Mouse (Mus musculus): ENCODE data around the gene Lmo1.
A peak's percentile ranks its signal among the peaks of the same experiment; 100 is the strongest.
"Not testable (repeated sequence)": the region's sequence is repeated elsewhere in the genome, so short reads cannot be mapped to it uniquely, and the experiment has no call there.

The Lmo1 gene

GRCm38 (mm10) chr7:109174337-109174948, 564 bp downstream of the Lmo1 start:
- peak; percentile 31 for DNase-seq

DNA sequence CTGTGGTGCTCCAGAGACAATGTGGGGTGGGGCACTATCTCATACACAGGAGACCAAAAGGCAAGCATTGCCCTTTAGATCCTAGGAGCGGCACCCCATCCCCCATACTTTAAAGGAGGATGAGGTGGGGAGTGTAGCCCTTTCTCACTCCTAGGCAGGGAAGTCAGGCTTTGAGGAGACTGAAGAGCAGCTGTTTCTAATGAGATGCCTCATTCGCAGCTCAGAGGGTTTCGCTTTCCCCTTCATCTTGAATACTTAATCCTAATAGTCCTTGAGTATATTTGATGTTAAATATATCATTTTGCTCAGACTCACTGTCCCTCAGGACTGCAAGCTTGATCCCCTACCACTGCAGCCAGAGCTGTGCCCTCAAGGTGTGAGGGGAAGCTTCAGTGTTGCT, 3.1 kb downstream of the Lmo1 start:
- DNase-seq: no peak

DNA sequence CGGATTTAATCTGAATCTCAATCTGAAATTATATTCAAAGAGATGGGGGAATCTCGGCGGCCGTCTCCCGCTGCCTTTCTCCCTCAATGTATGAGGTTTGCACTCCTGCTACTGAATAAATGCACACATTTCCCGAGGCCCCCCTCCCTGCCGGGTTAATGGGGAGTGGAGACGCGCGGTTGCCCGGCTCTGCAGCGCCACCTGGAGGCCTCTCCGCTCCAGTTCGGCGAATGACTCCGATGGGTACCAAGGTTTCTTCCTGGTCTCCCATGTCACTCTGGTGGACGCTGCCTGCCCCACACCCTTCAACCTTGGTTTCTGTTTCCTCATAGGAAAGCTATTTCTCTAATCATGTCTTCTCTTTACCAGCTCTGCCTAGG, 4.6 kb downstream of the Lmo1 start:
- peak; percentile 84 for DNase-seq

- DNase-seq: peak; percentile 12
Observed at GRCm38 (mm10) chr7:109169505-109170440, 5.2 kb downstream of the Lmo1 start.

GRCm38 (mm10) chr7:109168716-109169115, 6.3 kb downstream of the Lmo1 start:
- no peak for DNase-seq

GRCm38 (mm10) chr7:109165931-109166585, 8.9 kb downstream of the Lmo1 start:
- no peak for DNase-seq

DNA sequence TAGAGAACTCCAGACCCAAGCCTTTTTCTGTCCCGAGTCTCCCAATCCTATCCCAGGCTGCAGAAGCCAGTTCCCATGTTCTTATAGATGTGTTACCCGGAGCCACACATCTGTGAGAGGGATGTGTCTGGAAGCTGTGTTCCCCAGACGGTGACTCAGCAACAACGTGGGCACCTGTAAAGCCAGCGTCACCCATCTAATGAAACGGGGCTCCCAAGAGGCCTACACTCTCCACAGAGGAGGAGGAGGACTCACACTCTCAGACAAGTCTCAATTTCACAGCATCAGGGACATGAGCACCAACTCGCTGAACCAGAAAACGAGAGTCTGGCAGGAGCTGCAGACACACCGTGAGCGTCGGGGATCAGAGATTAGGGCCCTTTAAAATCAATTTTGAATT, 20.7 kb downstream of the Lmo1 start:
- no peak for DNase-seq

GRCm38 (mm10) chr7:109153538-109153937, 21.5 kb downstream of the Lmo1 start:
- DNase-seq: no peak

DNA sequence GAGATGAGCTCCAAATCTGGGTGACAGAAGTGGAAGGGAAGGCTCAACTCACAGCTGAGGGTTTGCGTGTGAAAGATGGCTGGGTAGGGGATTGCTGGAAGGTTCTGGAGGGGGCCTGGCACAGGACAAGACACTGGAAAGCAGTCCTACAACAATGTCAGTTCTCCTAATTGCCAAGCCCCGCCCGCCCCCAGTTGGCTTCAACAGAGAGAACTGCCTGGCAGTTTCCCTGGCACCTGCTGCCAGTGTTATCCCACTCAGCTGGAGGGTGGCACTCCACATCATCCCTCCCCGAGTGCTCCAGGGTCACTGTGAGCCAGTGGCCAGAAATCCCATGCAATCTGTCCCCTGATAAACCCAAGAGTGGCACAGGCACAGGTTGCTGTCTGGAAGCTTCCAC, 23.9 kb downstream of the Lmo1 start:
- DNase-seq: no peak

DNA sequence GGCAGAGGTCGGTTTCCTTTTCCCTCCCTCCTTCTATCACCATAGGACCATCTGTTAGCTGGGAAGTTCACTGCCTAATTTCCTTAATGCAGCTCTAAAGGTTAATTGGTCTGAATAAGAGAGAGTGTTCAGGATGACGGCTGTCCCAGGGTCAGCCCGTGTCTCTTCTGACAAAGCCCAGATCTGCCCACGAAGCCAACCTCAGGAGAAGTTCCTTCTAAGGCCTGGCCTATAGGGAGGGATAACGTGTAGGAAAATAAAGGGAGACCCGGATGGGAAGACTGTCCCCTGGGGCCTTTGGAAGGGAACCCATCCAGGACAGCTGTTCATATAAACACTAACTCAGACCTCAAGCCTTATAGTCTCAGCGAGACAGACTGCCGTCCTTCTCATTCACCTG, 29.8 kb downstream of the Lmo1 start:
- DNase-seq: no peak

DNA sequence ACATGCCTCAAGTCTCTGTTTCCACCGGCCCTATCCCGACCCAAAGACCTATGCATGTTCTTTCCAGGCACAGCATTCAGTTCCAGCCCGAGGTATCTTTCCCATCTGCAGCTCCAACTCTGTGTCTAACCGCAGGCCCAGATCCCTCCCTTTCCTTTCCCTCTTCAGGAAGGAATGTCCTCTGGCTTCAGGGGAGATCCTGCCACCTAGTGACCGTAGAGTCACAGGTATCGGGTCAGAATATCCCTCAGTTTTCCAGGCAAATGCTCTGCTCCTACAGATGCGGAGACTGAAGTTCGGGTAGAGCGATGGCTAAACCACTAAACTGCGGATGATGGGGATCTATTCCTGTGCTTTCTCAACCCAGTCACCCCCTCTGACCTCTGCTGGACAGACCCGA, 30.3 kb downstream of the Lmo1 start:
- DNase-seq: no peak

GRCm38 (mm10) chr7:109142564-109142963, 32.4 kb downstream of the Lmo1 start:
- no peak for DNase-seq

DNA sequence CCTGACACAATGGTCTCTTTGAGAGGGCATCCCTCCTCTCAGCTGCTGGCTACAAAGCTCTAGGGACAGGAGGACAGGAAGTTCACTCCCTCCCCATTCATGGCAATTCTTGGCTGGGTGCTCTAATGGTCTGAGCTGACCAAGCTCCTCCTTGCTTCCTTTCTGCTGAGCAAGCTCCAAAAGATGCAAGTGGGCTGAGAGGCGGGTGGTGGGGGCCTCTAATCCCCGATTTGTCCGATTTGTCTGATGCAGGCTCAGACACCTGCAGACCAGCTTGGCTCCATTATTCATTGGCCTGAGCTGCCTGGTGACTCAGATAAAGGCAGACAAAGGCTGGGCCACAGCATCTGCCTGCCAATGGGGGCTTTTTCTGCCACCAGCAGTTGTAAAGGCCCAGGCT, 33.3 kb downstream of the Lmo1 start:
- DNase-seq: no peak

DNA sequence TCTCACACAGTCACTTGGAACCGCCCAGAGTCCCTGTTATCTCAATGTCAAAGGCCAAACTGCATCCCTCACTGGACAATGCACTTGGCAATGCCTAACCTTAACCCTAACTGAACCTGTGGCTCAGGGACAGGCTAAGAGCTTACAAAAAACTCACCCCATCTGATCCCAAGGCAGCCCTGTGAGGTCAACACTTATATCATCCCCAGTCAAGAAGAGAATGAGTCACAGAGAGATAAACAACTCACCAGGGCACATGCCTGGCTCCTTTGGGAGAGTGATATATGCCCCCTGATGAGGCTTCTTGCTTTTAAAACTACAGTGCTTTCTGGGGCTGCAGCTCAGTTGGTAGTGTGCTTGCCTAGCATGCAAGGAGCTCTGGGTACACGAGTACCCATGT, 34.0 kb downstream of the Lmo1 start:
- DNase-seq: no peak

- DNase-seq: peak; percentile 86
Observed at GRCm38 (mm10) chr7:109139405-109139804, 35.6 kb downstream of the Lmo1 start.

GRCm38 (mm10) chr7:109137441-109137840, 37.6 kb downstream of the Lmo1 start:
- no peak for DNase-seq

GRCm38 (mm10) chr7:109131565-109131964, 43.4 kb downstream of the Lmo1 start:
- no peak for DNase-seq

- no peak for DNase-seq
Observed at GRCm38 (mm10) chr7:109129946-109130686, 44.9 kb downstream of the Lmo1 start.

DNA sequence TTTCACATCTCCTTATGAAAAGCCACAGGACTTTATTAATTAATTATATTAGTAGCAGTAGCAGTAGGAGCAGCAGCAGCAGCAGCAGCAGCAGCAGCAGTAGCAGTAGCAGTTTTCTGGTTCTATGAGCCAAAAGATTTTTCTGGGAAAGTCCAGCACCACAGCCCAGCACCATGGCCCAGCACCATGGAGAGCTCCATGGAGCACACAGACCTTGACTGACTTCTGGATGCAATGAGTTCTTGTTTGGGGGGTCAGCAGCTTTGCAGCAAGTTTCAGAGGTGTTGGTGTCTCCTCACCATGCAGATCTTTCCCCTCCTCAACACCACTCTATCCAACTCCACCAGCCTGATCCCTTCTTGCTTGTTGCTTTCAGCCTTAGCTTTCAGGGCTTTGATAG, 45.6 kb downstream of the Lmo1 start:
- no peak for DNase-seq

GRCm38 (mm10) chr7:109115929-109116328, 59.1 kb downstream of the Lmo1 start:
- no peak for DNase-seq

GRCm38 (mm10) chr7:109115488-109115887, 59.5 kb downstream of the Lmo1 start:
- DNase-seq: not testable (repeated sequence)

DNA sequence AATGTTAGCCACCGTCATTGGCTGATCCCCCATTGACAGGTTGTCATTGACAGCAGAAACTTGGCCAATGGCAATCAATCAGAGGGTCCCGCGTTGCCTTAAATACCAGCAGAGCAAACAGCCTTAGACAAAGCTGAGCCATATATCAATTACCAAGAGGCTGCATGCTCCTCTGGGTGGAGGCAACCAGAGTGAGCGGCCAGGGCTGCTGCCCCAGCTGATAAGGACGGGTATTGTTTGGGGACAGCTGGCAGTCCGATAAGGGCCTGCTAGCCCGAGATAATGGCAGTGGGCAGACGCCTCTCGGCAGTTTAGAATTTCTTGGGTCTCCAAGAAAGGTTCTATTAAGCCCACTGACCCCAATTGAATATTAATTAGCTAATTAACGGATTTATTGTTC, 60.1 kb downstream of the Lmo1 start:
- no peak for DNase-seq

- no peak for DNase-seq
Observed at GRCm38 (mm10) chr7:109111000-109111399, 64.0 kb downstream of the Lmo1 start.
